Mouse (Mus musculus) hindbrain, embryonic 12.5 days (tissue): ENCODE measurements around the gene Ghr. TPM values are rescaled to one million over a fixed set of nuclear protein-coding genes. Genes with fewer than 3 reads are reported as not detected.

Experiments
- ATAC-seq: fragments of 200-750 bp; cut with Nextera tagmentation; 2 replicates; pipeline ENCODE4 v1.8.0; 2017; ENCODE audit warnings: moderate TSS enrichment; ENCODE audit not compliant: low FRiP score
- H3K27ac ChIP-seq: fragments of 300-500 bp; sonication (generic); 2 replicates; pipeline ENCODE4 v1.5.1; 2016; ENCODE audit warnings: mild to moderate bottlenecking
- H3K27me3 ChIP-seq: fragments of 300-500 bp; sonication (generic); 2 replicates; pipeline ENCODE4 v1.6.1; 2016; ENCODE audit warnings: mild to moderate bottlenecking
- H3K36me3 ChIP-seq: fragments of 300-500 bp; sonication (generic); 2 replicates; pipeline ENCODE4 v1.6.1; 2016; ENCODE audit warnings: mild to moderate bottlenecking
- H3K4me1 ChIP-seq: fragments of 300-500 bp; sonication (generic); 2 replicates; pipeline ENCODE4 v1.6.1; 2016
- H3K4me2 ChIP-seq: fragments of 300-500 bp; sonication (generic); replicated peaks from 2 replicates; pipeline ENCODE4 v1.6.1; 2016; ENCODE audit warnings: mild to moderate bottlenecking
- H3K4me3 ChIP-seq: fragments of 300-500 bp; sonication (generic); 2 replicates; pipeline ENCODE4 v1.5.1; 2016; ENCODE audit warnings: mild to moderate bottlenecking
- H3K9ac ChIP-seq: fragments of 300-500 bp; sonication (generic); 2 replicates; pipeline ENCODE4 v1.6.1; 2016; ENCODE audit warnings: mild to moderate bottlenecking, moderate library complexity
- H3K9me3 ChIP-seq: fragments of 300-500 bp; sonication (generic); replicated peaks from 2 replicates; pipeline ENCODE4 v1.6.1; 2016; ENCODE audit warnings: mild to moderate bottlenecking
- WGBS: fragments of 180-500 bp; shearing (Covaris S2); methylation state at CpG from one replicate; pipeline ENCODE4 v1.1.7; 2016; 5-methylcytosine and 5-hydroxymethylcytosine counted together
- polyA plus RNA-seq: library from polyadenylated mRNA; unstranded; fragments of >200 nt; fragmentation: Nextera tagmentation; extraction: Ambion mirVana; gene quantifications from 2 replicates; pipeline ENCODE4 v1.2.1, GENCODE M21; 2016

Ghr gene
- polyA plus RNA-seq, 1 experiment from 2014 or later, result 25.3 TPM

DNA sequence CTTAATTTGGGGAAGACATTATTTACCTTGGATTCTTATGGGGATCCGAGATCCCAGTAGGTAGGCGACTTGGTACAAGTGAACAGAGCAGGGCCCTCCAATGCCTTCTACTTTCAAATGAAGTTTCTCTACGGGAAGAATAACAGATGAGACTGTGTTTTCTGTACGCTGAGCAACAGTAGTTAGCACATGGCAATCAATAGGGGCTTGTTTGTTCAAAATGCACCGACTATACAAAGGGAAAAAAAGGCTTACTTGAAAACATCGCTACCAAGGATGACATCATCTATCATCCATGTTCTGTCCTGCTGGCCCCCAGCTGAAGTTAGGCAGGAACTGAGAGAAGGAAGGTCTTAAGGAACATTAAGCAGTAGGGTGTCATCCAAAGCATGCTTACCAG, 315.0 kb downstream of the Ghr start, which contains the start of gene Selenop:
TSS of gene Selenop (plus strand) at position 301 of the 400 bp plus-strand sequence.
- no peak for ATAC-seq
- no peaks in the 10 kb centered on the region for H3K9me3 ChIP-seq
- no peak within 1 kb of the TSS for H3K27ac ChIP-seq
- 88% methylated on average over 6 of the region's 6 CpGs for WGBS
- peaks cover 3% of the 10 kb centered on the region; the same call in 1 of the 2 replicates for H3K4me1 ChIP-seq
- no peak within 1 kb of the TSS for H3K9ac ChIP-seq
- no peak within 1 kb of the TSS for H3K4me2 ChIP-seq
- no peaks in the 10 kb centered on the region for H3K36me3 ChIP-seq
- H3K4me3 ChIP-seq, result no peak within 1 kb of the TSS
- H3K27me3 ChIP-seq, result no peaks in the 10 kb centered on the region
